Mouse (Mus musculus) embryonic facial prominence, embryonic 15.5 days (tissue): ENCODE data around the gene Tlr6. TPM values are rescaled to one million over a fixed set of nuclear protein-coding genes. Genes with fewer than 3 reads are reported as not detected.
A peak's percentile ranks its signal among the peaks of the same experiment; 100 is the strongest.

Source experiments
- ATAC-seq: fragments of 200-750 bp; cut with Nextera tagmentation; 2 replicates; pipeline ENCODE4 v1.8.0; 2017; ENCODE audit warnings: low read depth, moderate TSS enrichment; ENCODE audit not compliant: insufficient number of reproducible peaks, low FRiP score, low TSS enrichment
- H3K27ac ChIP-seq: fragments of 300-500 bp; sonication (generic); replicated peaks from 2 replicates; pipeline ENCODE4 v1.5.1; 2015; ENCODE audit warnings: mild to moderate bottlenecking, inconsistent platforms
- H3K27me3 ChIP-seq: fragments of 300-500 bp; sonication (generic); 2 replicates; pipeline ENCODE4 v1.6.1; 2015; ENCODE audit warnings: inconsistent platforms
- H3K36me3 ChIP-seq: fragments of 300-500 bp; sonication (generic); 2 replicates; pipeline ENCODE4 v1.6.1; 2015; ENCODE audit warnings: mild to moderate bottlenecking, inconsistent platforms
- H3K4me1 ChIP-seq: fragments of 300-500 bp; sonication (generic); 2 replicates; pipeline ENCODE4 v1.6.1; 2015; ENCODE audit warnings: inconsistent platforms
- H3K4me2 ChIP-seq: fragments of 300-500 bp; sonication (generic); replicated peaks from 2 replicates; pipeline ENCODE4 v1.6.1; 2015; ENCODE audit warnings: mild to moderate bottlenecking, inconsistent platforms
- H3K4me3 ChIP-seq: fragments of 300-500 bp; sonication (generic); replicated peaks from 2 replicates; pipeline ENCODE4 v1.5.1; 2015; ENCODE audit warnings: mild to moderate bottlenecking, inconsistent platforms
- H3K9ac ChIP-seq: fragments of 300-500 bp; sonication (generic); 2 replicates; pipeline ENCODE4 v1.6.1; 2015; ENCODE audit warnings: inconsistent platforms
- H3K9me3 ChIP-seq: fragments of 300-500 bp; sonication (generic); replicated peaks from 2 replicates; pipeline ENCODE4 v1.6.1; 2016; ENCODE audit warnings: inconsistent platforms
- WGBS: fragments of 180-500 bp; shearing (Covaris S2); methylation state at CpG from one replicate; pipeline ENCODE4 v1.1.7; 2015; 5-methylcytosine and 5-hydroxymethylcytosine counted together
- polyA plus RNA-seq: library from polyadenylated mRNA; unstranded; fragments of >200 nt; fragmentation: Nextera tagmentation; extraction: Ambion mirVana; gene quantifications from 2 replicates; pipeline ENCODE4 v1.2.1, GENCODE M21; 2015

Tlr6 gene
- polyA plus RNA-seq, 1 experiment from 2014 or later, result 1.5 TPM

DNA sequence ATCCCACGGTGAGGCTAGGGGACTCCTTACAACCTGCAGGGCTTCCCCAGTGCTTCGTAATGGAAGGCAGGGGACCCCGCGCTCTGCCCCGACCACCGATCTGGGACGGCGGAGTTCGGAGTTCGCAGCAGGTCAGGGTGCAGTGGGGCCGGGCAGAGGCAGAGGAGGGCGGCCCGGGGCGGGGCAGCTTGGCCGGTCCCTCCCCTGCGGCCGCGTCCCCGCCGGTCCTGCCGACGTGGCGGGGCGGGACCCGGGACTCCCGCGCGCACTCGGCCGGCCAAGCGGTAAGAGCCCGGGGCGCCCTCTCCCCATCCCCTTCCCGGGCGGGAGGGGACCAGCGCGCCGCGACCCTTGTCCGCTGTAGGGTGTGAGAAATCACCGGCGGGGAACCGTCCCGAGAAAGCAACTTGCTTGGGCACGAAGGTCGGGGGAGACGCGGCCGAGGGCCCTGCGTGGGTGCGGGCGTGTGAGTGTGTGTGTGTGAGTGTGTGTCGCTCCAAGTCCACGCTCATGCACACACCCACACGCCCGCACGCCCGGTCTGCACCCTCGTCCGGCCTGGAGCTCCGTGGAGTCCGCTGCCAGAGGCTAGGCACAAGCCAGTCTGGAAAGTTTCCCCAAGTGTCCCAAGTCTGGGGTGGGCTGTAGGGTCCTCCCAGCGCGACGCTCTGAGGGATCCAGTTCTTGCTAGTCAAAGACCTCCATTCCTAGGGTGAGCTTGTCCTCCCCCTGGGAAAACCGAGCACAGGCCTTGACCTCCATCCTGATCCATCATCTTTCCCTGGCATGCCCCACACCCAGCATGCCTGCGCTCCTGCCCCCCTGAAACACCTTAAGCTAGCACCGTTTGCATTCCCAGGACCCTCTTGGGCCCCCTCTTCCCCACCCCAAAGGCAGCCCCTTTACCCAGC lies 10.2 kb upstream of the Tlr6 start, which contains the start of gene Fam114a1:
Gene Fam114a1, plus strand, starts transcription at position 211 of the 911 bp plus-strand sequence.
- Histone ChIP-seq H3K9ac (peak within 1 kb of the TSS; percentile 71), H3K27ac (peak within 1 kb of the TSS; percentile 85), H3K9me3 (no peaks in the 10 kb centered on the region), H3K36me3 (0 out of 2 replicates have a peak, but pooled peaks cover 3% of the 10 kb centered on the region), H3K4me3 (peak within 1 kb of the TSS; percentile 67), H3K27me3 (no peaks in the 10 kb centered on the region), H3K4me2 (peak within 1 kb of the TSS; percentile 73), H3K4me1 (peaks cover 7% of the 10 kb centered on the region)
- WGBS, result under 1% methylated on average over 66 of the region's 68 CpGs
- peak; percentile 91 for ATAC-seq

DNA sequence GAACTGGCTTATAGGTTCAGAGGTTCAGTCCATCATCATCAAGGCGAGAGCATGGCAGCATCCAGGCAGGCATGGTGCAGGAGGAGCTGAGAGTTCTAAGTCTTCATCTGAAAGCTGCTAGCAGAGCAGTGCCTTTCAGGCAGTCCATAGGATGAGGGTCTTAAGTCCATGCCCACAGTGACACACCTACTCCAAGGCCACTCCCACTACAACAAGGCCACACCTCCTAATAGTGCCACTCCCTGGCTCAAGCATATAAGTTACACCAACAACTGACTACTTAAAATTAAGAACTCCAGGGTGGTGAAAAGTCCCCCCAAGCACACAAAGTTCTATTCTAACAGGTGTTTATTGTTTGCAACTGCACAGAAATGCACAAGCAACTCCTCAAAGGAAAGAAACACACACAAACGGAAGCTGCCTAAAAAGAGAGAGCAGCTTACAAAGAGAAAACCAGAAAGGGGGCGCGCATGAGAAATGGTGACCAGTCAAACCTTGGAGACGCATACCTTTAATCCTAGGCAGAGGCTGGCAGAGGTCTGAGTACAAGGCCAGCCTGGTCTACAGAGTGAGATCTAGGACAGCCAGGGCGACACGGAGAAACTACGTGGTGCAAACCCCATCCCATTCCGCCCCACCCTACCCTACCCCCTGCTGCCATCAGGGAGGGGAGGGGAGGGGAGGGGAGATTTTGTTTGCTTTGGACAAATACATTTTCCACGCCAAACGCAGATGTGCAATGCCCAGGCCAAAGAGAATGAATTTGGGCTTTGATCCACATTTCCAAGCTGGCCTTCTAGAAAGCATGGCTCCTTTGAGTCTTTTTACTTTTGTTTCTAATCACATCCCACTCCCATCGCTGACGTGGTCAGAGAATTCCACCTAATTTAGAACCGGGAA lies 9.3 kb upstream of the Tlr6 start:
- Histone ChIP-seq H3K4me3 (peak overlapping the region; percentile 67), H3K4me1 (peaks cover 7% of the 10 kb centered on the region), H3K27me3 (no peaks in the 10 kb centered on the region), H3K36me3 (0 out of 2 replicates have a peak, but pooled peaks cover 3% of the 10 kb centered on the region), H3K9me3 (no peaks in the 10 kb centered on the region), H3K9ac (peak overlapping the region; percentile 71), H3K27ac (peak overlapping the region; percentile 85), H3K4me2 (peak overlapping the region; percentile 73)
- 4% methylated on average over 14 of the region's 14 CpGs for WGBS
- ATAC-seq, result peak; percentile 56; the same call in 1 of the 2 replicates

DNA sequence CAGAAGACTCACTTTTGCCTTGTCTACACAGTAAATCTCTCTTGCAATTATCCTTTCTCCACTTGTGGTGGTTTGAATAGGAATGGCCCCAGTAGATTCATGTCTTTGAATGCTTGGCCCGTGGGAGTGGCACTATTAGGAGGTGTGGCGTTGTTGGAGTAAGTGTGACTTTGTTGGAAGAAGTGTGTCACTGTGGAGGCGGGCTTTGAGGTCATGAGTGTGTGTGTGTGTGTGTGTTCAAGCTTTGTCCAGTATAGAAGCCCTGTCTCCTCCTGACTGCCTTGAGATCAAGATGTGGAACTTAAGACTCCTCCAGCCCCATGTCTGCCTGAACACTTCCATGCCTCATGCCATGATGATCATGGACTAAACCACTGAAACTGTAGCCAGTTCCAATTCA lies 3.8 kb upstream of the Tlr6 start:
- Histone ChIP-seq H3K4me2 (no peak overlapping the region), H3K9me3 (no peaks in the 10 kb centered on the region), H3K27me3 (no peaks in the 10 kb centered on the region), H3K4me3 (no peak overlapping the region), H3K4me1 (no peaks in the 10 kb centered on the region), H3K27ac (no peak overlapping the region), H3K9ac (no peak overlapping the region), H3K36me3 (no peaks in the 10 kb centered on the region)
- WGBS, result 85% methylated on average over 3 of the region's 3 CpGs
- no peak for ATAC-seq

DNA sequence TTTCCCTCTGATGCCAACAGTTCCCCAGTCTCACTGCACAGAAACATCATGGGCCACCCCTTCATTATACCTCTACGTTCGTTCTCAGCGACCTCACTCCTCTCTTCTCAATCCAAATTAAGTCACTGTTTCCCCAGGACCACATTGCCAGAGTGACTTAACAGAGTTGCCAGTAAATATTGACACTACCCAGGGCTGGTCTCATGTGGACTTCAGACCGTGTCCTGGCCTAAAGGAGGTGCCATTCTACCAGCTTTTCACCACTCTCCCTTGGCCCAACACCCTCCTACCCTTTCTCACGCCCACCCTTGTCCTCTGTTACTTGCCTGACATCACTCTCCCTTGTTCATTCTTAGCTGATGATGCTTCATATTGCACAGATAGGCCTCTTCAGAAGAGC lies 3.4 kb upstream of the Tlr6 start:
- no peak for ATAC-seq
- no peak overlapping the region for H3K9ac ChIP-seq
- H3K9me3 ChIP-seq, result no peaks in the 10 kb centered on the region
- H3K27me3 ChIP-seq, result no peaks in the 10 kb centered on the region
- H3K27ac ChIP-seq, result no peak overlapping the region
- H3K36me3 ChIP-seq, result no peaks in the 10 kb centered on the region
- no peaks in the 10 kb centered on the region for H3K4me1 ChIP-seq
- no peak overlapping the region for H3K4me3 ChIP-seq
- 81% methylated on average over 5 of the region's 5 CpGs for WGBS
- H3K4me2 ChIP-seq, result no peak overlapping the region

DNA sequence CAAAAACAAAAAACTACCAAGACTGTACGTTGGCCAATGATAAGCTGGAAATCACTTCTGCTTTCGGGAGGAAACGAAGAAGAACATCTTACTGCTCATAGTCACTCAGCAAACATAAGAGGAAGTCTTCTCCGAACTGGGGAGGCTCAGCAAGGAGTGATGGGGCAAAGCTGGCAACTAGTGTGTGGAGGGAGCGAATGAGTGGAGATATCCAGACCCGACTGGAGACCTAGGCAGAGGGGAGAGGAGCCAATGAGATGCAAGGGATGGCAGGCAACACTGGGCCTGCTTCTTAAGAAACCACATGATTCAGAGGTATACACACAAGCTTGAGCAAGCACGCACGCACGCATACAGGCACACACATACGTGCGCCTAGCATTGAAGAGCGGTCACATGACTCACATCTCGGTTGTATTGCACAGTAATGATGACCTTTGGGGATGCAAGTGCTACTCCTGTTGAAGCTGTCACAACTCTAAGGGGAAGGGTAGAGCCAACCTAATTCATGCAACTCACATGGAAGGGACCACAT lies 1.0 kb upstream of the Tlr6 start:
- Histone ChIP-seq H3K4me3 (no peak overlapping the region), H3K4me1 (no peaks in the 10 kb centered on the region), H3K36me3 (no peaks in the 10 kb centered on the region), H3K9ac (no peak overlapping the region), H3K9me3 (no peaks in the 10 kb centered on the region), H3K27me3 (no peaks in the 10 kb centered on the region), H3K27ac (no peak overlapping the region), H3K4me2 (no peak overlapping the region)
- 91% methylated on average over 13 of the region's 13 CpGs for WGBS
- no peak for ATAC-seq

DNA sequence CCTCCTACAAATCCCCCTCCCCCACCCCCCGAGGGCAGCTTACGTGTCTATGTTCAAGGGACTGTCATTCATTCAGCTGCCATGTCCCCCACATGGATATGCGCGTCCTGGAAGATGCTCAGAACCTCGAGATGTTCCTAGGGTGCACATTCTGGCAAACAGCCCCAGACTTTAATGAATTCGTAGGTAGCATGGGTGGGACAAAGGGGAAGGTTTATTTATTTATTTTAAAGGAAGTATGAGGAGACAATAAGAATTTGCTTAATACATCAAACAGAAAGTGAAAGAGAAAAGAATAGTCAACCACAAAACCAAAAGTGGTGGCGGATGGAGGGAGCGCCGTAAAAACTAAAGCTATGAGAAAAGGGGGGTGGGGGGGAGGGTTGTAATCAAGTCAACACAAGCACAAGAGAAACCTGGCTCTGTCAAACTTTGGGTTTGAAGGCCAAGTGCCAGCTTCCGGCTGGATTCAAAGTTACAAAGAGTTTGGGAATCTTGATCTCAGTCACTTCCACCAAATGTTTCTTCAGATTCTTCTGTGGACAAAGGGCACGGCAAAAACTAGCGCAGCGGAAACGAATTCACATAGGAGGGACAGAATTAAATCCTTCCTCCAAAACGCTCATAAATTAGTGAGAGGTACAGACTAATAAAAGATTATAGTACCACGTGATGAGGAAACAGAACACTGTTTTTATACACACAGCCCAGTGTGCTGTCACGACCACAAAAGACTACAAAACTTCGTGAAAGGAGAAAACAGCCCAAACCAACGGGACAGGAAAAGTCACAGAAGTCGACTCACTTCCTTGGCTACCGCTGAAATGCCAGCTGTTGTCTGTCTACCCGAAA lies 680 bp downstream of the Tlr6 start:
- H3K4me2 ChIP-seq, result no peak overlapping the region
- H3K4me1 ChIP-seq, result no peaks in the 10 kb centered on the region
- no peak overlapping the region for H3K27ac ChIP-seq
- WGBS, result 80% methylated on average over 22 of the region's 22 CpGs
- no peak overlapping the region for H3K9ac ChIP-seq
- no peaks in the 10 kb centered on the region for H3K27me3 ChIP-seq
- no peaks in the 10 kb centered on the region for H3K9me3 ChIP-seq
- no peak overlapping the region for H3K4me3 ChIP-seq
- no peaks in the 10 kb centered on the region for H3K36me3 ChIP-seq
- no peak for ATAC-seq

DNA sequence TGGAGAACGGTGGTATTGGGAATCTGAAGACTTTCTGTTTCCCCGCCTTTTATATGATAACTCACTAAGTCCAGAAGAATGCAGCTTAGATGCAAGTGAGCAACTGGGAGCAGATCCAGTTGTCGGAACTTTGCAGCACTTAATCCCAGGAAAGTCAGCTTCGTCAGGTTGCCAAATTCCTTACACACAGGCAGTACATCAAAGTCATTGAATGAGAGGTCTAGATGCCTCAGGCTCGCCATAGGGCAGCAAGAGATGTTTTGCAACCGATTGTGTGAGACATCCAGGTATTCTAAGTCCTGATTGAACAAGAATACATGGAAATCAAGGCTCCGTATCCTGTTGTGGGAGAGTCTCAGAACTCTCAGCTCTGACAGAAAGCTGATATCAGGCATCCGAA lies 5.0 kb downstream of the Tlr6 start:
- 60% methylated on average over 8 of the region's 8 CpGs for WGBS

DNA sequence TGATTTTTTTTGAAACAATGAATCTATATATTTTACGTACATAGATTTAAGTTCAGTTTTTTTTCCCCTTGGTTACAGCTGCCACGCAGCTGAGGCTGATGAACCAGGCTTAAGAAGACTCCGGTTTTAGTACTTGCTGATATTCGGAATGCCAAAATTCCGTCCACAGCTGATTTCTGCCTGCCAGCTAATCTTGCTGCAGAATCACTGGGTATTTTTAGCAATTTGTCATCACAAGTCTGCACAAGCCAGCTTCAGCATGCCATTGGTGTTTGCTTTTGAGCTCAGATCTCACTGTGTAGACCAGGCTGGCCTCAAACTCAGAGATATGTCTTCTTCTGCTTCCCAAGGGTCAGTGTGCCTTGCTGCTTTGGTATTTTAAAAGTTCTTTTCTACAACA lies 8.4 kb downstream of the Tlr6 start:
- Histone ChIP-seq H3K4me1 (no peaks in the 10 kb centered on the region), H3K9ac (no peak overlapping the region), H3K4me2 (no peak overlapping the region), H3K27ac (no peak overlapping the region), H3K36me3 (no peaks in the 10 kb centered on the region), H3K4me3 (no peak overlapping the region), H3K9me3 (no peaks in the 10 kb centered on the region), H3K27me3 (no peaks in the 10 kb centered on the region)
- WGBS, result 41% methylated on average over 5 of the region's 5 CpGs
- ATAC-seq, result no peak

More for the DNA sequence above, 5.0 kb downstream of the Tlr6 start:
- no peaks in the 10 kb centered on the region for H3K4me1 ChIP-seq
- no peak overlapping the region for H3K9ac ChIP-seq
- H3K27ac ChIP-seq, result no peak overlapping the region
- H3K36me3 ChIP-seq, result no peaks in the 10 kb centered on the region
- H3K4me2 ChIP-seq, result no peak overlapping the region
- no peaks in the 10 kb centered on the region for H3K27me3 ChIP-seq
- no peaks in the 10 kb centered on the region for H3K9me3 ChIP-seq
- no peak for ATAC-seq
- H3K4me3 ChIP-seq, result no peak overlapping the region

DNA sequence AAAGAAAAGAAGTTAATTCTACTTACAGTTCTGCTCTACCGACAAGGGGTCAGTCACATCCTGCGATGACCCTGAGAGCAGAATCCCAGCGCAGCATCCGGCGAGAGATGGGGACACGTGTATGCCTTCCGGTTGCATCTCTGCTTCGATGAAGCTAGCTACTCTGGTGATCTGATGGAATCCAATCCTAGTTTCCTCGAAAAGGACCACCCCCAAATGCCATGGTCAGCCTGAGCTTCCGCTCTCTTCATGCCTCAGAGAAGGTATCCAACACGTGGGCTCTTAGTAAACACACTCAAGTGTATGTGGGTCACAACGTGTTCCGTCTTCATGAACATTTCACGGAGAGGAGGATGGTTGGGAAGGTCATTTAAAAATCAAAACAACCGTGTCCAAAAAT lies 27.1 kb downstream of the Tlr6 start:
- Histone ChIP-seq H3K9ac (no peak overlapping the region), H3K27me3 (no peaks in the 10 kb centered on the region), H3K27ac (no peak overlapping the region), H3K36me3 (no peaks in the 10 kb centered on the region), H3K4me2 (no peak overlapping the region), H3K4me3 (no peak overlapping the region), H3K9me3 (no peaks in the 10 kb centered on the region), H3K4me1 (no peaks in the 10 kb centered on the region)
- whole genome bisulfite sequencing, result 82% methylated on average over 15 of the region's 15 CpGs
- ATAC-seq, result no peak

DNA sequence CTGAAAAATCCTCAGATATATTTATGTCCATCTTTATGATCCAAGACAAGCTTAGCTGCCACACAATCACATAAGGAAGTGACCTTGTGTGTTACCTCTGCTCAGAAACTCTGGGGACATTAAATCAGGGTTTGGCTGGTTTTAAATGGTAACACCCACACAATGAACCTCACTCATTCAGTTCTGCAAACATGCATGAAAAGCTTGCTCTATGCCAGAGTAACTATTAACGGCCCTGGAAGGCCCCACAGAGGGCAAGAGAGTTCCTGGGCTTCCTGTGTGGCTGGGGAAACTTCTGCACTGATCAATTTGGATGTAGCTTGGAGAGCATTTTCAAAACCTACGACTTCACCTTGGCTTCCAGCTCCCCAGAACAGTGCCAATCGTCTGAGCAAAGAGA lies 27.7 kb downstream of the Tlr6 start:
- Histone ChIP-seq H3K4me3 (no peak overlapping the region), H3K27me3 (no peaks in the 10 kb centered on the region), H3K27ac (no peak overlapping the region), H3K4me1 (no peaks in the 10 kb centered on the region), H3K9ac (no peak overlapping the region), H3K9me3 (no peaks in the 10 kb centered on the region), H3K36me3 (no peaks in the 10 kb centered on the region), H3K4me2 (no peak overlapping the region)
- 60% methylated on average over 3 of the region's 3 CpGs for WGBS
- ATAC-seq, result no peak
